Comparison of ENCODE assay signal across 25 mouse cellular contexts in genomic region chr8:61260530-61260929, GRCm38 (mm10). TPM values are rescaled to one million over a fixed set of nuclear protein-coding genes. Genes with fewer than 3 reads are reported as not detected.
DNase-seq lines count a peak whose midpoint lies in the region; ATAC-seq and TF ChIP-seq lines count a peak whose summit lies in the region.
"Had no signal": no experiment of that assay in that cellular context is flagged by ENCODE, and none has a peak within 500 bp of the region (broad histone marks: within the 10 kb centered on the region; RNA-seq: fewer than 3 reads in every experiment).

No protein-coding gene starts in this region.

- H3K9me3 ChIP-seq in intestine, embryonic 15.5 days, result no peaks in the 10 kb centered on the region
- no peaks in the 10 kb centered on the region for H3K9me3 ChIP-seq in intestine, postnatal 0 days (ENCODE audit: control insufficient read depth)
- no peaks in the 10 kb centered on the region for H3K9me3 ChIP-seq in midbrain, embryonic 16.5 days (replicated peaks; ENCODE audit: control insufficient read depth, low read length, poor library complexity, severe bottlenecking)
- H3K9me3 ChIP-seq in midbrain, embryonic 10.5 days (replicated peaks), result no peaks in the 10 kb centered on the region; the same call in 1 of the 2 replicates
- no peaks in the 10 kb centered on the region for H3K9me3 ChIP-seq in hindbrain, embryonic 15.5 days
- H3K9me3 ChIP-seq: embryonic facial prominence, embryonic 12.5 days; limb, embryonic 12.5 days; stomach, embryonic 15.5 days had no signal

- H3K4me1 ChIP-seq in intestine, embryonic 15.5 days (replicated peaks), result peaks cover 2% of the 10 kb centered on the region; the same call in 1 of the 2 replicates
- H3K4me1 ChIP-seq in intestine, postnatal 0 days (replicated peaks; ENCODE audit: control insufficient read depth, insufficient read depth, low read length), result no peaks in the 10 kb centered on the region
- peaks cover 2% of the 10 kb centered on the region; the same call in 1 of the 2 replicates for H3K4me1 ChIP-seq in midbrain, embryonic 16.5 days (ENCODE audit: control insufficient read depth, insufficient read depth, low read length)
- H3K4me1 ChIP-seq in midbrain, embryonic 10.5 days, result peaks cover 10% of the 10 kb centered on the region; the same call in 1 of the 2 replicates
- peaks cover 35% of the 10 kb centered on the region for H3K4me1 ChIP-seq in hindbrain, embryonic 15.5 days (replicated peaks)

- peak; percentile 50 for ATAC-seq in intestine, embryonic 15.5 days
- no peak for ATAC-seq in intestine, postnatal 0 days
- 0 out of 2 replicates have a peak, but pooled peaks have one; percentile 12 for ATAC-seq in midbrain, embryonic 16.5 days
- peak; percentile 35; the same call in 1 of the 2 replicates for ATAC-seq in hindbrain, embryonic 15.5 days (ENCODE audit: low FRiP score, low read depth)
- no peak for ATAC-seq in megakaryocyte progenitor cell, adult 5-6 weeks (replicated peaks; ENCODE audit: poor library complexity)

- no peak for DNase-seq in midbrain, embryonic 10.5 days (ENCODE audit: low spot score)
- DNase-seq: adrenal gland, postnatal 25 days; B cell, adult 2 months; cerebellum, adult 11-12 months; cerebellum, adult 9-11 months; embryo, embryonic 11 days; gastrocnemius, postnatal 14 days; heart, postnatal 14 days; kidney, adult 2 months; kidney, postnatal 4 days; lung, postnatal 36 days; midbrain, embryonic 14.5 days; right cerebral cortex, postnatal 25 days had no signal

- H3K9ac ChIP-seq in intestine, embryonic 15.5 days, result no peak overlapping the region
- H3K9ac ChIP-seq in intestine, postnatal 0 days (ENCODE audit: low read depth, low read length), result no peak overlapping the region
- no peak overlapping the region for H3K9ac ChIP-seq in midbrain, embryonic 16.5 days (ENCODE audit: low read depth, low read length)
- H3K9ac ChIP-seq in hindbrain, embryonic 15.5 days, result no peak overlapping the region
- H3K9ac ChIP-seq: embryonic facial prominence, embryonic 12.5 days; limb, embryonic 12.5 days; stomach, embryonic 15.5 days had no signal

- no peak for TF ChIP-seq CTCF in intestine, postnatal 0 days (IDR thresholded peaks at IDR 0.05; ENCODE audit: low read depth)

- H3K4me3 ChIP-seq in intestine, embryonic 15.5 days (replicated peaks), result no peak overlapping the region
- no peak overlapping the region for H3K4me3 ChIP-seq in intestine, postnatal 0 days (ENCODE audit: low read depth, low read length)
- H3K4me3 ChIP-seq in midbrain, embryonic 16.5 days (ENCODE audit: low read depth, low read length), result no peak overlapping the region
- no peak overlapping the region for H3K4me3 ChIP-seq in midbrain, embryonic 10.5 days
- no peak overlapping the region for H3K4me3 ChIP-seq in hindbrain, embryonic 15.5 days
- H3K4me3 ChIP-seq: embryonic facial prominence, embryonic 12.5 days; forebrain, embryonic 10.5 days; limb, embryonic 12.5 days; myocyte; stomach, embryonic 15.5 days had no signal

- no peak overlapping the region for H3K4me2 ChIP-seq in intestine, embryonic 15.5 days (replicated peaks)
- H3K4me2 ChIP-seq in intestine, postnatal 0 days (replicated peaks; ENCODE audit: low read depth), result no peak overlapping the region
- no peak overlapping the region for H3K4me2 ChIP-seq in midbrain, embryonic 16.5 days (ENCODE audit: low read length)
- no peak overlapping the region for H3K4me2 ChIP-seq in hindbrain, embryonic 15.5 days
- H3K4me2 ChIP-seq: embryonic facial prominence, embryonic 12.5 days; limb, embryonic 12.5 days; liver, embryonic 11.5 days; stomach, embryonic 15.5 days had no signal

- no peaks in the 10 kb centered on the region for H3K36me3 ChIP-seq in intestine, embryonic 15.5 days
- H3K36me3 ChIP-seq in intestine, postnatal 0 days (ENCODE audit: control insufficient read depth, insufficient read depth), result no peaks in the 10 kb centered on the region
- no peaks in the 10 kb centered on the region for H3K36me3 ChIP-seq in midbrain, embryonic 16.5 days (ENCODE audit: control insufficient read depth, insufficient read depth, low read length)
- H3K36me3 ChIP-seq in midbrain, embryonic 10.5 days, result peaks cover 17% of the 10 kb centered on the region
- H3K36me3 ChIP-seq in hindbrain, embryonic 15.5 days, result no peaks in the 10 kb centered on the region
- H3K36me3 ChIP-seq: embryonic facial prominence, embryonic 12.5 days; limb, embryonic 12.5 days; stomach, embryonic 15.5 days had no signal

- 64% methylated on average over 7 of the region's 7 CpGs for WGBS in intestine, embryonic 15.5 days
- WGBS in intestine, postnatal 0 days, result 76% methylated on average over 7 of the region's 7 CpGs
- 90% methylated on average over 7 of the region's 7 CpGs for WGBS in midbrain, embryonic 16.5 days
- WGBS in midbrain, embryonic 10.5 days, result 97% methylated on average over 7 of the region's 7 CpGs
- WGBS in hindbrain, embryonic 15.5 days, result 71% methylated on average over 7 of the region's 7 CpGs

- H3K27ac ChIP-seq in intestine, embryonic 15.5 days, result no peak overlapping the region
- H3K27ac ChIP-seq in intestine, postnatal 0 days (ENCODE audit: low read depth, low read length), result no peak overlapping the region
- no peak overlapping the region for H3K27ac ChIP-seq in midbrain, embryonic 16.5 days (ENCODE audit: low read length)
- H3K27ac ChIP-seq in midbrain, embryonic 10.5 days (replicated peaks), result no peak overlapping the region
- H3K27ac ChIP-seq in hindbrain, embryonic 15.5 days (replicated peaks), result 0 out of 2 replicates have a peak overlapping the region, but pooled peaks have one; percentile 10
- H3K27ac ChIP-seq: embryonic facial prominence, embryonic 12.5 days; forebrain, embryonic 10.5 days; kidney, postnatal 0 days; limb, embryonic 12.5 days; stomach, embryonic 15.5 days had no signal

- H3K27me3 ChIP-seq in intestine, embryonic 15.5 days (replicated peaks), result no peaks in the 10 kb centered on the region
- H3K27me3 ChIP-seq in intestine, postnatal 0 days (replicated peaks; ENCODE audit: control insufficient read depth, insufficient read depth, low read length), result no peaks in the 10 kb centered on the region
- no peaks in the 10 kb centered on the region for H3K27me3 ChIP-seq in midbrain, embryonic 16.5 days (ENCODE audit: control insufficient read depth, insufficient read depth, low read depth, low read length)
- no peaks in the 10 kb centered on the region for H3K27me3 ChIP-seq in midbrain, embryonic 10.5 days (ENCODE audit: low read depth, poor library complexity, severe bottlenecking)
- no peaks in the 10 kb centered on the region for H3K27me3 ChIP-seq in hindbrain, embryonic 15.5 days
- H3K27me3 ChIP-seq: embryonic facial prominence, embryonic 12.5 days; limb, embryonic 12.5 days; stomach, embryonic 15.5 days had no signal

RNA-seq across cellular contexts. Expression of gene Sh3rf1, which starts 36.9 kb away (rescaled TPM):
- 11.4 and 11.7 TPM in 2 replicates for polyA plus RNA-seq in intestine, embryonic 15.5 days (2015; fragmentation: Nextera tagmentation; extraction: Ambion mirVana)
- polyA plus RNA-seq in intestine, postnatal 0 days (2015; fragmentation: Nextera tagmentation; extraction: Ambion mirVana), result 7.9 and 8.3 TPM in 2 replicates
- 32.1 and 34.7 TPM in 2 replicates for polyA plus RNA-seq in midbrain, embryonic 16.5 days (2015; fragmentation: Nextera tagmentation; extraction: Ambion mirVana)
- polyA plus RNA-seq in midbrain, embryonic 10.5 days (2016; fragmentation: Nextera tagmentation; extraction: Ambion mirVana), result 18.1 and 18.4 TPM in 2 replicates
- 25.8 and 28.0 TPM in 2 replicates for polyA plus RNA-seq in hindbrain, embryonic 15.5 days (2015; fragmentation: Nextera tagmentation; extraction: Ambion mirVana)
- total RNA-seq in megakaryocyte progenitor cell, adult 5-6 weeks (2015), result 3.0 TPM in 2 replicates
- total RNA-seq in megakaryocyte progenitor cell, adult 5-6 weeks (2017), result 2.2 and 3.3 TPM in 2 replicates

Comparison
In these comparisons a context has a peak if more than half of its experiments do, and no peak if none do; other contexts are left out.
1. ATAC-seq: peak in intestine, embryonic 15.5 days (single experiment), midbrain, embryonic 16.5 days (single experiment) and hindbrain, embryonic 15.5 days (single experiment); none in intestine, postnatal 0 days (single experiment) and megakaryocyte progenitor cell, adult 5-6 weeks (single experiment).